Mouse (Mus musculus): ENCODE results near the gene Polr2f.

DNA sequence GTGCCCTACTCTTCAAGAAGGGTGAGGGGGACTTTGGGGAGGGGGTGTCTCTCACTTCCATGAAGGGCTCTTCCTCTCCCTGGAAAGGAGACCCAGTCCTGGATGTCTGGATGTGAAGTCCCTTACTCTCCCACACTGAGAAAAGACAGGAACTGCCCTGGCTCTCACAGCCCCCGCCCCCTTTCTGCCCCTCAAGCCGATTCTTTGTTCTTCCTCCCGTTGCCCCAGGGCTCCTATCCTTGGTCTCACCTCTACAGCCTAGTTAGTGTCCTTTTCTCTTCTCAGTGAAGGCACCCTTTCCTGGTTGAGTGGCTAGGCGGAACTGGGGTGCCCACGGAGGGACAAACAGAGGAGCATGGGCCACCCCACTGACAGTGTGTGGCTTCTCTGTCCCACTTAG lies 24.3 kb downstream of the Polr2f start, which contains the start of gene Sox10:
- TF ChIP-seq POLR2A (IDR thresholded peaks at IDR 0.05; ENCODE audit: insufficient read depth, low read depth, low read length) (no peak), CTCF (IDR thresholded peaks at IDR 0.05; ENCODE audit: insufficient read depth, low read depth, low read length) (no peak)

Measured in olfactory bulb, adult 2 months (tissue).